In genomic region chr4:88011870-88012572, GRCm38 (mm10) we compare ENCODE assay signal across 20 mouse cellular contexts. TPM values are rescaled to one million over a fixed set of nuclear protein-coding genes. Genes with fewer than 3 reads are reported as not detected.
DNase-seq lines count a peak whose midpoint lies in the region; ATAC-seq and TF ChIP-seq lines count a peak whose summit lies in the region.
"Had no signal": no experiment of that assay in that cellular context is flagged by ENCODE, and none has a peak within 500 bp of the region (broad histone marks: within the 10 kb centered on the region; RNA-seq: fewer than 3 reads in every experiment).

No protein-coding gene starts in this region.

- H3K4me3 ChIP-seq in heart, embryonic 13.5 days, result no peak overlapping the region
- H3K4me3 ChIP-seq in heart, embryonic 12.5 days, result no peak overlapping the region
- no peak overlapping the region for H3K4me3 ChIP-seq in kidney, postnatal 0 days (replicated peaks; ENCODE audit: low read depth, low read length)
- H3K4me3 ChIP-seq in intestine, embryonic 15.5 days (replicated peaks), result no peak overlapping the region
- H3K4me3 ChIP-seq: embryonic facial prominence, embryonic 10.5 days; forebrain, embryonic 15.5 days; hindbrain, embryonic 13.5 days; left cerebral cortex, adult 2 months; liver, embryonic 15.5 days; midbrain, embryonic 15.5 days had no signal

- no peaks in the 10 kb centered on the region for H3K27me3 ChIP-seq in heart, embryonic 13.5 days (replicated peaks)
- no peaks in the 10 kb centered on the region for H3K27me3 ChIP-seq in heart, embryonic 12.5 days (replicated peaks)
- no peaks in the 10 kb centered on the region for H3K27me3 ChIP-seq in kidney, postnatal 0 days (ENCODE audit: insufficient read depth, low read length)
- no peaks in the 10 kb centered on the region for H3K27me3 ChIP-seq in intestine, embryonic 15.5 days (replicated peaks)
- H3K27me3 ChIP-seq: forebrain, embryonic 15.5 days; hindbrain, embryonic 13.5 days; liver, embryonic 15.5 days; midbrain, embryonic 15.5 days had no signal

- 61% methylated on average over 4 of the region's 4 CpGs for WGBS in heart, embryonic 13.5 days
- WGBS in heart, embryonic 12.5 days, result 61% methylated on average over 4 of the region's 4 CpGs
- 37% methylated on average over 4 of the region's 4 CpGs for WGBS in kidney, postnatal 0 days
- 67% methylated on average over 4 of the region's 4 CpGs for WGBS in intestine, embryonic 15.5 days

- ATAC-seq in heart, embryonic 13.5 days (ENCODE audit: extremely low read depth, insufficient number of reproducible peaks, low FRiP score, low TSS enrichment), result no peak
- ATAC-seq in heart, embryonic 12.5 days (ENCODE audit: insufficient number of reproducible peaks, low FRiP score), result no peak
- no peak for ATAC-seq in kidney, postnatal 0 days (replicated peaks; ENCODE audit: low FRiP score, low read depth)
- 0 out of 2 replicates have a peak, but pooled peaks have one; percentile 2 for ATAC-seq in intestine, embryonic 15.5 days
- ATAC-seq in granulocyte monocyte progenitor cell, adult 5-6 weeks (replicated peaks; ENCODE audit: poor library complexity, severe bottlenecking), result no peak
- ATAC-seq: forebrain, embryonic 15.5 days; midbrain, embryonic 15.5 days had no signal

- no peaks in the 10 kb centered on the region for H3K9me3 ChIP-seq in heart, embryonic 13.5 days
- H3K9me3 ChIP-seq in heart, embryonic 12.5 days (replicated peaks), result no peaks in the 10 kb centered on the region
- H3K9me3 ChIP-seq in kidney, postnatal 0 days (replicated peaks; ENCODE audit: low read length), result no peaks in the 10 kb centered on the region
- no peaks in the 10 kb centered on the region for H3K9me3 ChIP-seq in intestine, embryonic 15.5 days
- H3K9me3 ChIP-seq: embryonic facial prominence, embryonic 10.5 days; forebrain, embryonic 15.5 days; hindbrain, embryonic 13.5 days; liver, embryonic 15.5 days; midbrain, embryonic 15.5 days had no signal

- H3K9ac ChIP-seq in heart, embryonic 13.5 days, result no peak overlapping the region
- H3K9ac ChIP-seq in heart, embryonic 12.5 days, result no peak overlapping the region
- no peak overlapping the region for H3K9ac ChIP-seq in kidney, postnatal 0 days (ENCODE audit: low read depth, low read length)
- no peak overlapping the region for H3K9ac ChIP-seq in intestine, embryonic 15.5 days
- H3K9ac ChIP-seq: forebrain, embryonic 15.5 days; hindbrain, embryonic 13.5 days; liver, embryonic 15.5 days; midbrain, embryonic 15.5 days had no signal

- peaks cover 12% of the 10 kb centered on the region; the same call in 1 of the 2 replicates for H3K36me3 ChIP-seq in heart, embryonic 13.5 days
- 0 out of 2 replicates have a peak, but pooled peaks cover 3% of the 10 kb centered on the region for H3K36me3 ChIP-seq in heart, embryonic 12.5 days
- H3K36me3 ChIP-seq in kidney, postnatal 0 days (ENCODE audit: insufficient read depth, low read length), result no peaks in the 10 kb centered on the region
- no peaks in the 10 kb centered on the region for H3K36me3 ChIP-seq in intestine, embryonic 15.5 days
- H3K36me3 ChIP-seq: liver, embryonic 15.5 days; midbrain, embryonic 15.5 days had no signal

- H3K4me2 ChIP-seq in heart, embryonic 13.5 days, result peak overlapping the region; percentile 36
- H3K4me2 ChIP-seq in heart, embryonic 12.5 days, result no peak overlapping the region
- peak overlapping the region; percentile 23 for H3K4me2 ChIP-seq in kidney, postnatal 0 days (ENCODE audit: low read length)
- H3K4me2 ChIP-seq in intestine, embryonic 15.5 days (replicated peaks), result peak overlapping the region; percentile 11; the same call in 1 of the 2 replicates
- H3K4me2 ChIP-seq: forebrain, embryonic 15.5 days; hindbrain, embryonic 13.5 days; liver, embryonic 15.5 days had no signal

- peaks cover 62% of the 10 kb centered on the region for H3K4me1 ChIP-seq in heart, embryonic 13.5 days
- peaks cover 46% of the 10 kb centered on the region for H3K4me1 ChIP-seq in heart, embryonic 12.5 days (replicated peaks)
- H3K4me1 ChIP-seq in kidney, postnatal 0 days (replicated peaks; ENCODE audit: insufficient read depth, low read length), result peaks cover 5% of the 10 kb centered on the region; the same call in 1 of the 2 replicates
- peaks cover 12% of the 10 kb centered on the region; the same call in 1 of the 2 replicates for H3K4me1 ChIP-seq in intestine, embryonic 15.5 days (replicated peaks)

- no peak for TF ChIP-seq CTCF in kidney, postnatal 0 days (IDR thresholded peaks at IDR 0.05; ENCODE audit: low read depth)

- H3K27ac ChIP-seq in heart, embryonic 13.5 days (replicated peaks), result 0 out of 2 replicates have a peak overlapping the region, but pooled peaks have one; percentile 25
- H3K27ac ChIP-seq in heart, embryonic 12.5 days (ENCODE audit: poor library complexity, severe bottlenecking), result no peak overlapping the region
- H3K27ac ChIP-seq in kidney, postnatal 0 days, result 0 out of 2 replicates have a peak overlapping the region, but pooled peaks have one; percentile 11
- no peak overlapping the region for H3K27ac ChIP-seq in intestine, embryonic 15.5 days
- H3K27ac ChIP-seq: embryonic facial prominence, embryonic 10.5 days; forebrain, embryonic 15.5 days; hindbrain, embryonic 13.5 days; left cerebral cortex, adult 2 months; liver, embryonic 15.5 days; midbrain, embryonic 15.5 days; stomach, postnatal 0 days had no signal

- peak; percentile 56 for DNase-seq in kidney, postnatal 0 days (ENCODE audit: low spot score)
- no peak for DNase-seq in kidney, postnatal 14 days
- DNase-seq in lung, postnatal 36 days, result peak; percentile 43
- no peak for DNase-seq in yolk sac, embryonic 10.5 days (ENCODE audit: low spot score)
- DNase-seq: adrenal gland, postnatal 10 days; cerebellum, adult 18-20 months; cerebellum, postnatal 36 days; kidney, adult 11 months; spleen, adult 18-20 months had no signal

RNA-seq across cellular contexts. Expression of gene Mllt3, which starts 21.1 kb away (rescaled TPM):
- polyA plus RNA-seq in heart, embryonic 13.5 days (2015; fragmentation: Nextera tagmentation; extraction: Ambion mirVana), result 40.1 and 43.9 TPM in 2 replicates
- polyA plus RNA-seq in heart, embryonic 12.5 days (2016; fragmentation: Nextera tagmentation; extraction: Ambion mirVana), result 54.3 and 57.6 TPM in 2 replicates
- polyA plus RNA-seq in kidney, postnatal 0 days (2015; fragmentation: Nextera tagmentation; extraction: Ambion mirVana), result 28.7 and 28.9 TPM in 2 replicates
- polyA plus RNA-seq in intestine, embryonic 15.5 days (2015; fragmentation: Nextera tagmentation; extraction: Ambion mirVana), result 35.6 and 38.4 TPM in 2 replicates
- total RNA-seq in granulocyte monocyte progenitor cell, adult 5-6 weeks (2014; fragmentation: Nextera tagmentation), result 6.0 and 8.5 TPM in 2 replicates
- 8.8 and 10.5 TPM in 2 replicates for total RNA-seq in granulocyte monocyte progenitor cell, adult 5-6 weeks (2017)

Comparison
In these comparisons a context has a peak if more than half of its experiments do, and no peak if none do; other contexts are left out.
1. H3K27ac ChIP-seq: peak in heart, embryonic 13.5 days (single experiment) and kidney, postnatal 0 days (single experiment); none in heart, embryonic 12.5 days (single experiment) and intestine, embryonic 15.5 days (single experiment).
2. DNase-seq: peak in kidney, postnatal 0 days (single experiment) and lung, postnatal 36 days (single experiment); none in kidney, postnatal 14 days (single experiment) and yolk sac, embryonic 10.5 days (single experiment).